Mouse (Mus musculus) spleen, adult 2 months (tissue): ENCODE results near the gene Phactr3. TPM values are rescaled to one million over a fixed set of nuclear protein-coding genes. Genes with fewer than 3 reads are reported as not detected.

Experiments used
- DNase-seq, 2 experiments: peaks; one replicate each; pipeline versions ENCODE4 v3.0.0 to v3.0.0-alpha.2; 2012 to 2021; ENCODE audit warnings: low spot score in 2 of 2, low read depth in 1 of 2
- H3K27ac ChIP-seq: fragments of 200-500 bp; 2 replicates; pipeline ENCODE4 v1.5.1; 2012; ENCODE audit warnings: low read length, inconsistent platforms; ENCODE audit not compliant: insufficient read depth
- H3K27me3 ChIP-seq: fragments of 200-500 bp; 2 replicates; pipeline ENCODE4 v1.6.1; 2012; ENCODE audit warnings: mild to moderate bottlenecking, moderate library complexity, low read length, inconsistent platforms; ENCODE audit not compliant: control insufficient read depth, insufficient read depth
- H3K36me3 ChIP-seq: fragments of 200-500 bp; 2 replicates; pipeline ENCODE4 v1.6.1; 2012; ENCODE audit warnings: mild to moderate bottlenecking, low read length, inconsistent platforms; ENCODE audit not compliant: control insufficient read depth, insufficient read depth
- H3K4me1 ChIP-seq: fragments of 200-500 bp; 2 replicates; pipeline ENCODE4 v1.6.1; 2011; ENCODE audit warnings: inconsistent platforms; ENCODE audit not compliant: control insufficient read depth, insufficient read depth, insufficient read length
- H3K4me3 ChIP-seq: fragments of 200-500 bp; 2 replicates; pipeline ENCODE4 v1.5.1; 2011; ENCODE audit warnings: mild to moderate bottlenecking, inconsistent platforms; ENCODE audit not compliant: insufficient read depth, insufficient read length; ENCODE audit errors: extremely low read depth
- CTCF ChIP-seq: fragments of 200-500 bp; IDR thresholded peaks from 2 replicates; pipeline ENCODE4 v1.5.1; 2011; ENCODE audit warnings: mild to moderate bottlenecking, inconsistent platforms; ENCODE audit not compliant: insufficient read depth, insufficient read length, insufficient replicate concordance; ENCODE audit errors: extremely low read depth
- POLR2A ChIP-seq: fragments of 200-500 bp; IDR thresholded peaks from 2 replicates; pipeline ENCODE4 v1.6.1; 2011; ENCODE audit warnings: low read depth, low read length, inconsistent platforms
- WGBS: fragments of 180-500 bp; shearing (Covaris S2); methylation state at CpG from one replicate; pipeline ENCODE4 v1.1.7; 2018; 5-methylcytosine and 5-hydroxymethylcytosine counted together
- polyA plus RNA-seq: library from polyadenylated mRNA; depleted of rRNA; stranded (reverse); fragments of >200 nt; gene quantifications from 2 replicates; pipeline ENCODE4 v1.2.3, GENCODE M21; 2012

Gene Phactr3
- polyA plus RNA-seq, 1 experiment: 0.54 TPM

DNA sequence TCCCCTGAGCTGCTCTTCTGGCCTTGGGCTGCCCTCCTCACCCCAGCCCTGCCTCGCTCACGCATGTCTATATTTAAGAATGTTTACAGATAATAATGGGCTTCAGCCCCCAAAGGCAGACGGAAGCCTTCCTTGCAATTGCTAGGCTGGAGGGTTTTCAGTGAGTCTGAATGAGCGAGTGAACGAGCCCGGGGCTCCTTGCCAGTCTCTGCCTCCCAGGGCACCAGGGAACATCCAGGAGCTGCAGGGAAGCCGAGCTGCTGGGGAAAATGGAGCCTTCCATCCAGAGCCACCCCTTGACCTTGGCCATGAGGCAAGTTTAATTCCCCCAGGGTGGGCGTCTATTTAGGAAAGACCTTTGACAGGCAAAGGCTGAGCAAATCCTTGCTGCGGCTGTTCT, 74.1 kb downstream of the Phactr3 start:
- WGBS: 83% methylated on average over 9 of the region's 9 CpGs
- Histone ChIP-seq H3K4me1 (no peaks in the 10 kb centered on the region), H3K36me3 (no peaks in the 10 kb centered on the region), H3K4me3 (no peak overlapping the region), H3K27ac (no peak overlapping the region), H3K27me3 (no peaks in the 10 kb centered on the region)
- no peak for DNase-seq
- TF ChIP-seq POLR2A (no peak), CTCF (no peak)

GRCm38 (mm10) chr2:178193445-178193844, 74.7 kb downstream of the Phactr3 start:
- no peaks in the 10 kb centered on the region for H3K4me1 ChIP-seq
- H3K27me3 ChIP-seq: no peaks in the 10 kb centered on the region
- no peak overlapping the region for H3K27ac ChIP-seq
- WGBS: 62% methylated on average over 2 of the region's 2 CpGs
- no peak for DNase-seq
- H3K36me3 ChIP-seq: no peaks in the 10 kb centered on the region
- H3K4me3 ChIP-seq: no peak overlapping the region
- no peak for TF ChIP-seq CTCF
- TF ChIP-seq POLR2A: no peak

- no peak overlapping the region for H3K4me3 ChIP-seq
- DNase-seq: no peak
- no peaks in the 10 kb centered on the region for H3K27me3 ChIP-seq
- H3K27ac ChIP-seq: no peak overlapping the region
- no peaks in the 10 kb centered on the region for H3K36me3 ChIP-seq
- 76% methylated on average over 5 of the region's 5 CpGs for WGBS
- no peaks in the 10 kb centered on the region for H3K4me1 ChIP-seq
- TF ChIP-seq CTCF: no peak
- TF ChIP-seq POLR2A: no peak
Measured at GRCm38 (mm10) chr2:178194908-178195307, 76.1 kb downstream of the Phactr3 start.

DNA sequence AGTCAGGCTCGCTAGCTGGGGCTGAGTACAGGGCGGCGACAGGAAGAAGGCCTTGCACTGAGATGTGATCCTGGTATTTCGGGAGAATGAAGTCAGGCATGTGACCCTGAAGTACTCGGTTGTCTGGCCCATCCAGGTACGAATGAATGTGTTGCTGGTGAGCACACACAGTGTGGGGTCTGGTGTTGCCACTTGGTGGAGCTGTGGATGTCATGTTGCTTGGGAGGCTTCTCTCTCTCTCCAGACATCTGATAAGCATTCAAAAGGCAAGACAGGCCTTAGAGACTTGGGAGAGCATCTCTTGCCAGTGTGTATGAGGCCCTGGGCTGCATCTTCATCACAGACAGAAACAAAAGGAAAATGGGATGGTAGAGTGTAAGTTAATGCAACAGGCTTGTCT, 77.3 kb downstream of the Phactr3 start:
- DNase-seq: no peak
- no peak for TF ChIP-seq CTCF
- TF ChIP-seq POLR2A: no peak
- WGBS: 90% methylated on average over 6 of the region's 6 CpGs
- H3K27ac ChIP-seq: no peak overlapping the region
- H3K4me3 ChIP-seq: no peak overlapping the region
- no peaks in the 10 kb centered on the region for H3K36me3 ChIP-seq
- no peaks in the 10 kb centered on the region for H3K27me3 ChIP-seq
- H3K4me1 ChIP-seq: no peaks in the 10 kb centered on the region

- H3K27me3 ChIP-seq: no peaks in the 10 kb centered on the region
- no peak for TF ChIP-seq POLR2A
- no peak for TF ChIP-seq CTCF
- 43% methylated on average over 1 of the region's 1 CpGs for WGBS
- H3K36me3 ChIP-seq: no peaks in the 10 kb centered on the region
- H3K4me3 ChIP-seq: no peak overlapping the region
- DNase-seq: no peak
- no peaks in the 10 kb centered on the region for H3K4me1 ChIP-seq
- no peak overlapping the region for H3K27ac ChIP-seq
Measured at GRCm38 (mm10) chr2:178197542-178197941, 78.8 kb downstream of the Phactr3 start.

DNA sequence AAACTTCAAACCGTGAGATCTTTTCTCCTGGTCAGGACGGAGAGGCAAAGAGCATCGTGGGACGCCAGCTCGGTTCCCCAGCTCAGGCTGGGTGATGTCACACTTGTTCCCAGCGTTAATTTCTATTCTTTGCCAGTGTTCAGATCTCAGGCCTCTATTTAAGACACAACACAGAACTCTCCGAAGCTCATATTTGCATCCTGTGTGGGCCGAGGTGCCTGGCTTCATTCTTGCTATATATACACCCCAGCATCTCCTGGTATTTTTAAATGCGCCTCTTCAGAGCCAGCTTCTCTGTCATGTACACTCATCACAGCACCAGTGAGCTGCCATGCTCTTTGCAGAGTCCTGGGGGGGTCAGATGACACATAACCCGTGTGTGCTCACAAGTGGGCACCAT, 85.7 kb downstream of the Phactr3 start:
- Histone ChIP-seq H3K4me3 (no peak overlapping the region), H3K36me3 (no peaks in the 10 kb centered on the region), H3K4me1 (no peaks in the 10 kb centered on the region), H3K27me3 (no peaks in the 10 kb centered on the region), H3K27ac (no peak overlapping the region)
- no peak for DNase-seq
- TF ChIP-seq POLR2A (no peak), CTCF (no peak)
- 85% methylated on average over 10 of the region's 10 CpGs for whole genome bisulfite sequencing

DNA sequence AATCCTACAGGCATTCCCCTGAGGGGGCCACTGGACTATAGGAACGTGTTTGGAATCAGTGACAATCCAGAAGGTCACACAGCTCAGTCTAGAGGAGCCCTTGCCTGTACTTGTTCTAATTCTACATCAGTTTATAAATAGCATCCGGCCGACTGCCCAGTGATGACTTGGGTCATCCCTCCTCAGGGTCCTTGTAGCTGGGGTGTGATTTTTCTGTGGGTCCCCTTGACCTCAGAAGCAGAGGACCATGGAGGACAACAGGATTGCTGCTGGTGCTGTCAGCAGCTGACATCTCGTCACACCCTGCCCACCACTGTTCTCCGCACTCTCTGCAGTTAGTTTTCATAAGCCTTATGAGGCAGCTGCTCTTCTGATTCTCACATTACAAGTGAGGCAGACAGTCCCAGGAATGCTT, 89.4 kb downstream of the Phactr3 start:
- Histone ChIP-seq H3K36me3 (no peaks in the 10 kb centered on the region), H3K4me3 (no peak overlapping the region), H3K4me1 (no peaks in the 10 kb centered on the region), H3K27me3 (no peaks in the 10 kb centered on the region), H3K27ac (no peak overlapping the region)
- WGBS: 75% methylated on average over 5 of the region's 5 CpGs
- no peak for TF ChIP-seq POLR2A
- TF ChIP-seq CTCF: no peak
- DNase-seq: no peak
